Comparison of ENCODE assay signal across 19 mouse cellular contexts in genomic region chr15:84595241-84595945, GRCm38 (mm10). TPM values are rescaled to one million over a fixed set of nuclear protein-coding genes. Genes with fewer than 3 reads are reported as not detected.
DNase-seq lines count a peak whose midpoint lies in the region; ATAC-seq and TF ChIP-seq lines count a peak whose summit lies in the region.
"Had no signal": no experiment of that assay in that cellular context is flagged by ENCODE, and none has a peak within 500 bp of the region (broad histone marks: within the 10 kb centered on the region; RNA-seq: fewer than 3 reads in every experiment).

No protein-coding gene starts in this region.

- H3K27me3 ChIP-seq in kidney, postnatal 0 days (ENCODE audit: insufficient read depth, low read length): no peaks in the 10 kb centered on the region
- H3K27me3 ChIP-seq in limb, embryonic 10.5 days (ENCODE audit: low read depth, poor library complexity, severe bottlenecking): peaks cover 5% of the 10 kb centered on the region; the same call in 1 of the 2 replicates
- H3K27me3 ChIP-seq: hindbrain, embryonic 15.5 days; lung, embryonic 15.5 days; midbrain, embryonic 15.5 days had no signal

- peak; percentile 45 for DNase-seq in kidney, postnatal 0 days (ENCODE audit: low spot score)
- no peak for DNase-seq in kidney, adult 18-20 months
- DNase-seq in brain, adult 2 months (ENCODE audit: low read depth, low spot score): peak; percentile 50
- DNase-seq in limb, embryonic 10.5 days (ENCODE audit: low spot score): no peak
- DNase-seq in testis, postnatal 10 days (ENCODE audit: low spot score): peak; percentile 46
- no peak for DNase-seq in lung, postnatal 4 days
- DNase-seq: embryo, embryonic 11 days; kidney, adult 11 months; kidney, postnatal 25 days; layer of hippocampus, adult 9-11 months; right cerebral cortex, postnatal 4 days; thymus, adult 2 months had no signal

- ATAC-seq in kidney, postnatal 0 days (replicated peaks; ENCODE audit: low FRiP score, low read depth): no peak
- no peak for ATAC-seq in cerebellum, adult (ENCODE audit: insufficient number of reproducible peaks, low FRiP score, low TSS enrichment)
- ATAC-seq: forebrain, embryonic 16.5 days; midbrain, embryonic 15.5 days had no signal

- H3K36me3 ChIP-seq in kidney, postnatal 0 days (ENCODE audit: insufficient read depth, low read length): no peaks in the 10 kb centered on the region
- H3K36me3 ChIP-seq in limb, embryonic 10.5 days: no peaks in the 10 kb centered on the region
- H3K36me3 ChIP-seq: heart, embryonic 12.5 days; hindbrain, embryonic 15.5 days; lung, embryonic 15.5 days; midbrain, embryonic 15.5 days had no signal

- no peak overlapping the region for H3K9ac ChIP-seq in kidney, postnatal 0 days (ENCODE audit: low read depth, low read length)
- H3K9ac ChIP-seq: heart, embryonic 12.5 days; hindbrain, embryonic 15.5 days; lung, embryonic 15.5 days; midbrain, embryonic 15.5 days had no signal

- WGBS in kidney, postnatal 0 days: 55% methylated on average over 9 of the region's 9 CpGs
- 73% methylated on average over 9 of the region's 9 CpGs for WGBS in limb, embryonic 10.5 days

- no peak overlapping the region for H3K4me2 ChIP-seq in kidney, postnatal 0 days (ENCODE audit: low read length)
- H3K4me2 ChIP-seq: heart, embryonic 12.5 days; hindbrain, embryonic 15.5 days; liver, embryonic 11.5 days; lung, embryonic 15.5 days; midbrain, embryonic 15.5 days had no signal

- H3K4me1 ChIP-seq in kidney, postnatal 0 days (replicated peaks; ENCODE audit: insufficient read depth, low read length): no peaks in the 10 kb centered on the region
- peaks cover 61% of the 10 kb centered on the region for H3K4me1 ChIP-seq in limb, embryonic 10.5 days

- no peak overlapping the region for H3K4me3 ChIP-seq in kidney, postnatal 0 days (replicated peaks; ENCODE audit: low read depth, low read length)
- H3K4me3 ChIP-seq in limb, embryonic 10.5 days: no peak overlapping the region
- H3K4me3 ChIP-seq: heart, embryonic 12.5 days; hindbrain, embryonic 15.5 days; lung, embryonic 15.5 days; midbrain, embryonic 15.5 days had no signal

- H3K9me3 ChIP-seq in kidney, postnatal 0 days (replicated peaks; ENCODE audit: low read length): no peaks in the 10 kb centered on the region
- no peaks in the 10 kb centered on the region for H3K9me3 ChIP-seq in limb, embryonic 10.5 days (replicated peaks)
- H3K9me3 ChIP-seq: heart, embryonic 12.5 days; hindbrain, embryonic 15.5 days; lung, embryonic 15.5 days; midbrain, embryonic 15.5 days had no signal

- no peak for TF ChIP-seq CTCF in kidney, postnatal 0 days (IDR thresholded peaks at IDR 0.05; ENCODE audit: low read depth)

- H3K27ac ChIP-seq in kidney, postnatal 0 days: no peak overlapping the region
- H3K27ac ChIP-seq in limb, embryonic 10.5 days: peak overlapping the region; percentile 10; the same call in 1 of the 2 replicates
- H3K27ac ChIP-seq: hindbrain, embryonic 15.5 days; lung, embryonic 15.5 days; midbrain, embryonic 15.5 days had no signal

RNA-seq across cellular contexts. Expression of gene Rtl6, which starts 37.8 kb away (rescaled TPM):
- polyA plus RNA-seq in kidney, postnatal 0 days (2015; fragmentation: Nextera tagmentation; extraction: Ambion mirVana): 11.2 and 11.6 TPM in 2 replicates
- 18.7 and 27.1 TPM in 2 replicates for polyA plus RNA-seq in limb, embryonic 10.5 days (2016; fragmentation: Nextera tagmentation; extraction: Ambion mirVana)

Comparison
In these comparisons a context has a peak if more than half of its experiments do, and no peak if none do; other contexts are left out.
1. DNase-seq: peak in kidney, postnatal 0 days (single experiment), brain, adult 2 months (single experiment) and testis, postnatal 10 days (single experiment); none in kidney, adult 18-20 months (single experiment), limb, embryonic 10.5 days (single experiment) and lung, postnatal 4 days (0 of 2).